In genomic region chr19:23948301-23949000, GRCm38 (mm10) we compare ENCODE assay signal across 15 mouse cellular contexts.
DNase-seq lines count a peak whose midpoint lies in the region; ATAC-seq and TF ChIP-seq lines count a peak whose summit lies in the region.
"Had no signal": no experiment of that assay in that cellular context is flagged by ENCODE, and none has a peak within 500 bp of the region (broad histone marks: within the 10 kb centered on the region; RNA-seq: fewer than 3 reads in every experiment).

No protein-coding gene starts in this region.

- no peak for TF ChIP-seq CTCF in layer of hippocampus, adult 2 months (conservative IDR thresholded peaks at IDR 0.05)

- ATAC-seq in forebrain, embryonic 11.5 days (replicated peaks; ENCODE audit: low FRiP score), result 0 out of 2 replicates have a peak, but pooled peaks have one; percentile 24
- ATAC-seq in forebrain, embryonic 16.5 days, result no peak; the same call in 1 of the 2 replicates
- ATAC-seq in hindbrain, embryonic 16.5 days, result peak; percentile 38
- ATAC-seq in stomach, embryonic 15.5 days (ENCODE audit: insufficient read depth, low FRiP score, low read depth), result peak; percentile 56

- H3K4me3 ChIP-seq in forebrain, embryonic 11.5 days (ENCODE audit: low read depth, low read length), result no peak overlapping the region
- no peak overlapping the region for H3K4me3 ChIP-seq in forebrain, embryonic 16.5 days (replicated peaks; ENCODE audit: low read length)
- H3K4me3 ChIP-seq in layer of hippocampus, adult 2 months, result no peak overlapping the region
- H3K4me3 ChIP-seq in hindbrain, embryonic 16.5 days (ENCODE audit: low read length), result no peak overlapping the region
- H3K4me3 ChIP-seq in stomach, embryonic 15.5 days (replicated peaks), result no peak overlapping the region
- H3K4me3 ChIP-seq: embryonic facial prominence, embryonic 15.5 days; liver, embryonic 15.5 days; neural tube, embryonic 12.5 days had no signal

- no peaks in the 10 kb centered on the region for H3K36me3 ChIP-seq in forebrain, embryonic 11.5 days (ENCODE audit: control insufficient read depth, insufficient read depth, low read length)
- H3K36me3 ChIP-seq in forebrain, embryonic 16.5 days (ENCODE audit: control insufficient read depth, insufficient read depth), result peaks cover 4% of the 10 kb centered on the region; the same call in 1 of the 2 replicates
- peaks cover 25% of the 10 kb centered on the region for H3K36me3 ChIP-seq in hindbrain, embryonic 16.5 days (ENCODE audit: control insufficient read depth, insufficient read depth, low read length)
- H3K36me3 ChIP-seq in stomach, embryonic 15.5 days, result no peaks in the 10 kb centered on the region
- H3K36me3 ChIP-seq: embryonic facial prominence, embryonic 15.5 days; liver, embryonic 15.5 days had no signal

- peaks cover 5% of the 10 kb centered on the region; the same call in 1 of the 2 replicates for H3K4me1 ChIP-seq in forebrain, embryonic 11.5 days (replicated peaks; ENCODE audit: control insufficient read depth, insufficient read depth, low read length)
- no peaks in the 10 kb centered on the region; the same call in 1 of the 2 replicates for H3K4me1 ChIP-seq in forebrain, embryonic 16.5 days (replicated peaks; ENCODE audit: control insufficient read depth, insufficient read depth, low read length)
- H3K4me1 ChIP-seq in hindbrain, embryonic 16.5 days (ENCODE audit: control insufficient read depth, insufficient read depth, low read depth, low read length), result no peaks in the 10 kb centered on the region; the same call in 1 of the 2 replicates
- 0 out of 2 replicates have a peak, but pooled peaks cover 3% of the 10 kb centered on the region for H3K4me1 ChIP-seq in stomach, embryonic 15.5 days
- H3K4me1 ChIP-seq: embryonic facial prominence, embryonic 15.5 days; liver, embryonic 15.5 days had no signal

- H3K9ac ChIP-seq in forebrain, embryonic 11.5 days (ENCODE audit: low read length), result no peak overlapping the region
- H3K9ac ChIP-seq in forebrain, embryonic 16.5 days (replicated peaks; ENCODE audit: low read depth, low read length), result no peak overlapping the region
- peak overlapping the region; percentile 17; the same call in 1 of the 2 replicates for H3K9ac ChIP-seq in hindbrain, embryonic 16.5 days (ENCODE audit: low read depth, low read length)
- no peak overlapping the region for H3K9ac ChIP-seq in stomach, embryonic 15.5 days
- H3K9ac ChIP-seq: embryonic facial prominence, embryonic 15.5 days; liver, embryonic 15.5 days; neural tube, embryonic 12.5 days had no signal

- intact Hi-C loops in gastrocnemius, postnatal 14 days (cut with DNase I; ENCODE audit: low total_unique reads), result no loop called here

- H3K27ac ChIP-seq in forebrain, embryonic 11.5 days (ENCODE audit: low read depth, low read length), result no peak overlapping the region
- H3K27ac ChIP-seq in forebrain, embryonic 16.5 days (ENCODE audit: low read length), result no peak overlapping the region
- H3K27ac ChIP-seq in layer of hippocampus, adult 2 months, result peak overlapping the region; percentile 18; the same call in 1 of the 2 replicates
- no peak overlapping the region; the same call in 1 of the 2 replicates for H3K27ac ChIP-seq in hindbrain, embryonic 16.5 days (ENCODE audit: low read depth, low read length)
- no peak overlapping the region for H3K27ac ChIP-seq in stomach, embryonic 15.5 days
- H3K27ac ChIP-seq: embryonic facial prominence, embryonic 15.5 days; liver, embryonic 15.5 days; neural tube, embryonic 12.5 days had no signal

- no peaks in the 10 kb centered on the region for H3K27me3 ChIP-seq in forebrain, embryonic 11.5 days (ENCODE audit: control insufficient read depth, insufficient read depth, low read length)
- no peaks in the 10 kb centered on the region for H3K27me3 ChIP-seq in forebrain, embryonic 16.5 days (replicated peaks; ENCODE audit: control insufficient read depth, insufficient read depth, low read length)
- H3K27me3 ChIP-seq in hindbrain, embryonic 16.5 days (replicated peaks; ENCODE audit: control insufficient read depth, insufficient read depth, low read length), result no peaks in the 10 kb centered on the region
- no peaks in the 10 kb centered on the region for H3K27me3 ChIP-seq in stomach, embryonic 15.5 days (replicated peaks)
- H3K27me3 ChIP-seq: embryonic facial prominence, embryonic 15.5 days; liver, embryonic 15.5 days; neural tube, embryonic 12.5 days had no signal

- no peaks in the 10 kb centered on the region for H3K9me3 ChIP-seq in forebrain, embryonic 11.5 days (ENCODE audit: control insufficient read depth, low read length)
- H3K9me3 ChIP-seq in forebrain, embryonic 16.5 days (ENCODE audit: control insufficient read depth, low read length), result no peaks in the 10 kb centered on the region
- H3K9me3 ChIP-seq in hindbrain, embryonic 16.5 days (ENCODE audit: control insufficient read depth, low read length), result no peaks in the 10 kb centered on the region
- H3K9me3 ChIP-seq in stomach, embryonic 15.5 days, result no peaks in the 10 kb centered on the region
- H3K9me3 ChIP-seq: embryonic facial prominence, embryonic 15.5 days; liver, embryonic 15.5 days; neural tube, embryonic 12.5 days had no signal

- DNase-seq in forebrain, embryonic 11.5 days (ENCODE audit: low spot score), result no peak
- DNase-seq in layer of hippocampus, adult 2 months (ENCODE audit: low spot score in 2 of 2), result no peak
- DNase-seq in layer of hippocampus, adult 18-20 months (ENCODE audit: low spot score in 2 of 2), result no peak
- DNase-seq in gastrocnemius, postnatal 14 days, result no peak
- DNase-seq in frontal cortex, postnatal 10 days (ENCODE audit: low spot score in 2 of 2), result no peak
- DNase-seq: cerebellum, adult 2 months; gastrocnemius, postnatal 10 days; heart, postnatal 10 days; right cerebral cortex, postnatal 4 days had no signal

- 10% methylated on average over 12 of the region's 12 CpGs for WGBS in forebrain, embryonic 11.5 days
- WGBS in forebrain, embryonic 16.5 days, result 10% methylated on average over 12 of the region's 12 CpGs
- WGBS in hindbrain, embryonic 16.5 days, result 16% methylated on average over 12 of the region's 12 CpGs
- 37% methylated on average over 12 of the region's 12 CpGs for WGBS in stomach, embryonic 15.5 days

- H3K4me2 ChIP-seq in forebrain, embryonic 11.5 days (ENCODE audit: low read depth, low read length, severe bottlenecking), result 0 out of 2 replicates have a peak overlapping the region, but pooled peaks have one; percentile 11
- no peak overlapping the region for H3K4me2 ChIP-seq in forebrain, embryonic 16.5 days (ENCODE audit: low read length)
- H3K4me2 ChIP-seq in hindbrain, embryonic 16.5 days (ENCODE audit: low read length), result no peak overlapping the region
- no peak overlapping the region for H3K4me2 ChIP-seq in stomach, embryonic 15.5 days
- H3K4me2 ChIP-seq: embryonic facial prominence, embryonic 15.5 days; liver, embryonic 15.5 days; neural tube, embryonic 12.5 days had no signal
